Mouse (Mus musculus): ENCODE results near the gene Cdc14a. TPM values are rescaled to one million over a fixed set of nuclear protein-coding genes. Genes with fewer than 3 reads are reported as not detected.

Gene Cdc14a
- total and polyA plus RNA-seq, 3 experiments, result 2.6 to 5.9 TPM; not detected in 1

DNA sequence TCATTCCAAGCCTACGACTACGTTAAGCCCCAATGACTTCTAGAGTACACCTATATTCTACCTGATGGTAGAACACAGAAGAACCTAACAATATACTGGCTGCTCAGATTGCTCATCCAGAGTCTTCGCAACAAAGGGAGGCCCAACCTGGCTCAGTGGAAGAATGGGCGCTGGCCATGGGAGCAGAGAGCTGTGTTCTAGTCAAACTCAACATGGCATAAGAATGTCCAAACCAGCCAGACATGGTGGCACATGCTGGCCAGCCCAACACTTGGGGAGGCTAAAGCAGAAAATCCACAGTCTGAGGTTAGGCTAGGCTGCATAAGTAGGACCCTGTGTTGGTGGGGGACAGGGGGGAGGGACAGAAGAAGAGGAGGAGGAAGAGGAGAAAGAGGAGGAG lies 139.1 kb downstream of the Cdc14a start:
- Histone ChIP-seq H3K27ac (ENCODE audit: control insufficient read depth, low read depth, low read length) (no peak overlapping the region), H3K9me3 (replicated peaks; ENCODE audit: insufficient read depth, low read length) (no peaks in the 10 kb centered on the region), H3K27me3 (ENCODE audit: control insufficient read depth in 1 of 2, insufficient read depth in 2 of 2, low read length in 2 of 2) (no peaks in the 10 kb centered on the region), H3K79me2 (ENCODE audit: control insufficient read depth, insufficient read depth, low read length, poor library complexity) (no peaks in the 10 kb centered on the region), H3K4me3 (ENCODE audit: control insufficient read depth in 1 of 2, insufficient read depth in 1 of 2, low read depth in 2 of 2, low read length in 2 of 2) (no peak overlapping the region), H3K36me3 (ENCODE audit: control insufficient read depth in 1 of 2, insufficient read depth in 2 of 2, low read length in 2 of 2) (no peaks in the 10 kb centered on the region), H3K9ac (ENCODE audit: control insufficient read depth, low read depth, low read length, poor library complexity, severe bottlenecking) (no peak overlapping the region), H3K4me1 (ENCODE audit: control insufficient read depth in 1 of 2, insufficient read depth in 2 of 2, low read length in 2 of 2) (no peaks in the 10 kb centered on the region)
- TF ChIP-seq MXI1 (IDR thresholded peaks at IDR 0.05; ENCODE audit: low read depth, low read length), result no peak
- no peak for TF ChIP-seq CHD2 (IDR thresholded peaks at IDR 0.05; ENCODE audit: low read length)
- TF ChIP-seq RAD21 (IDR thresholded peaks at IDR 0.05; ENCODE audit: low read depth, low read length), result no peak
- no peak for TF ChIP-seq TAL1 (IDR thresholded peaks at IDR 0.05; ENCODE audit: low read length)
- DNase-seq (ENCODE audit: low read depth, low spot score), result no peak

GRCm38 (mm10) chr3:116283996-116284395 lies 139.8 kb downstream of the Cdc14a start:
- DNase-seq (ENCODE audit: low read depth, low spot score), result no peak
- TF ChIP-seq NRF1 (IDR thresholded peaks at IDR 0.05; ENCODE audit: insufficient read depth, low read depth, low read length, poor library complexity, severe bottlenecking) (no peak), TCF12 (IDR thresholded peaks at IDR 0.05; ENCODE audit: low read depth, low read length) (no peak), GABPA (IDR thresholded peaks at IDR 0.05; ENCODE audit: low read depth, low read length) (no peak), MAZ (IDR thresholded peaks at IDR 0.05; ENCODE audit: low read depth, low read length) (no peak), USF1 (IDR thresholded peaks at IDR 0.05; ENCODE audit: low read depth, low read length) (no peak), CHD2 (IDR thresholded peaks at IDR 0.05; ENCODE audit: low read length) (no peak), MXI1 (IDR thresholded peaks at IDR 0.05; ENCODE audit: low read depth, low read length) (no peak), RAD21 (IDR thresholded peaks at IDR 0.05; ENCODE audit: low read depth, low read length) (no peak), ZNF384 (IDR thresholded peaks at IDR 0.05; ENCODE audit: low read depth, low read length) (no peak), ZC3H11A (IDR thresholded peaks at IDR 0.05; ENCODE audit: low read depth, low read length) (no peak), ZKSCAN1 (IDR thresholded peaks at IDR 0.05; ENCODE audit: low read depth, low read length) (no peak), E2F4 (IDR thresholded peaks at IDR 0.05; ENCODE audit: borderline replicate concordance, low read depth, low read length) (no peak), BHLHE40 (IDR thresholded peaks at IDR 0.05; ENCODE audit: borderline replicate concordance, low read depth, low read length) (no peak), MYC (IDR thresholded peaks at IDR 0.05; ENCODE audit: low read depth, low read length) (no peak)
- H3K4me1 ChIP-seq (ENCODE audit: control insufficient read depth in 1 of 2, insufficient read depth in 2 of 2, low read length in 2 of 2), result no peaks in the 10 kb centered on the region
- H3K9me3 ChIP-seq (replicated peaks; ENCODE audit: insufficient read depth, low read length), result no peaks in the 10 kb centered on the region
- H3K4me3 ChIP-seq (ENCODE audit: control insufficient read depth in 1 of 2, insufficient read depth in 1 of 2, low read depth in 2 of 2, low read length in 2 of 2), result no peak overlapping the region
- no peak overlapping the region for H3K27ac ChIP-seq (ENCODE audit: control insufficient read depth, low read depth, low read length)
- H3K9ac ChIP-seq (ENCODE audit: control insufficient read depth, low read depth, low read length, poor library complexity, severe bottlenecking), result no peak overlapping the region
- H3K36me3 ChIP-seq (ENCODE audit: control insufficient read depth in 1 of 2, insufficient read depth in 2 of 2, low read length in 2 of 2), result no peaks in the 10 kb centered on the region
- no peaks in the 10 kb centered on the region for H3K27me3 ChIP-seq (ENCODE audit: control insufficient read depth in 1 of 2, insufficient read depth in 2 of 2, low read length in 2 of 2)
- no peaks in the 10 kb centered on the region for H3K79me2 ChIP-seq (ENCODE audit: control insufficient read depth, insufficient read depth, low read length, poor library complexity)

DNA sequence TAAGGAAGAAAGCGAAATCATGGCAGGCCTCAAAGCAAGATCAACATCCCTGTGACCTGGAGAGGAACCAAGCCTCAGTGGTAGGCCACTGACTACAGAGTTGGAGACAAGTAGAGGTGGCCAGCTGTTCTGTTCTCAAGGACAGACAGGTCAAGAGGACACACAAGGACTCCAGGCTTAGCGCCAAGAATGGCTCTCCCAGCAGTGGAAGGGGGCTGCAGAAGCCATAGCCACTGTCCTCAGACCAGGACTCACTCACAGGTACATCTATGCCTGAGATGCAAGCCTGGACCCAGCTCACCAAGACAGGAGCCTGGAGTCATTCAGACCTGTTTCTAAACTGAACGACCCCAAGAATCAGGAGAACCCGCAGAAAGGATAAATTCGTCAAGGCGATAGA lies 142.2 kb downstream of the Cdc14a start:
- Histone ChIP-seq H3K9me3 (replicated peaks; ENCODE audit: insufficient read depth, low read length) (no peaks in the 10 kb centered on the region), H3K4me3 (ENCODE audit: control insufficient read depth in 1 of 2, insufficient read depth in 1 of 2, low read depth in 2 of 2, low read length in 2 of 2) (no peak overlapping the region), H3K9ac (ENCODE audit: control insufficient read depth, low read depth, low read length, poor library complexity, severe bottlenecking) (no peak overlapping the region), H3K27ac (ENCODE audit: control insufficient read depth, low read depth, low read length) (no peak overlapping the region), H3K27me3 (ENCODE audit: control insufficient read depth in 1 of 2, insufficient read depth in 2 of 2, low read length in 2 of 2) (no peaks in the 10 kb centered on the region), H3K4me1 (ENCODE audit: control insufficient read depth in 1 of 2, insufficient read depth in 2 of 2, low read length in 2 of 2) (no peaks in the 10 kb centered on the region), H3K79me2 (ENCODE audit: control insufficient read depth, insufficient read depth, low read length, poor library complexity) (no peaks in the 10 kb centered on the region), H3K36me3 (ENCODE audit: control insufficient read depth in 1 of 2, insufficient read depth in 2 of 2, low read length in 2 of 2) (no peaks in the 10 kb centered on the region)
- no peak for DNase-seq (ENCODE audit: low read depth, low spot score)
- TF ChIP-seq MAFK (IDR thresholded peaks at IDR 0.05; ENCODE audit: borderline replicate concordance, low read depth, low read length), result no peak
- TF ChIP-seq BHLHE40 (IDR thresholded peaks at IDR 0.05; ENCODE audit: borderline replicate concordance, low read depth, low read length), result no peak
- no peak for TF ChIP-seq RCOR1 (IDR thresholded peaks at IDR 0.05; ENCODE audit: low read depth, low read length)
- TF ChIP-seq POLR2AphosphoS5 (IDR thresholded peaks at IDR 0.05; ENCODE audit: borderline replicate concordance, low read depth, low read length), result no peak
- TF ChIP-seq ETS1 (IDR thresholded peaks at IDR 0.05; ENCODE audit: low read depth, low read length), result no peak
- TF ChIP-seq UBTF (IDR thresholded peaks at IDR 0.05; ENCODE audit: borderline replicate concordance, insufficient read depth, low read depth, low read length), result no peak
- no peak for TF ChIP-seq ZC3H11A (IDR thresholded peaks at IDR 0.05; ENCODE audit: low read depth, low read length)
- TF ChIP-seq USF1 (IDR thresholded peaks at IDR 0.05; ENCODE audit: low read depth, low read length), result no peak
- TF ChIP-seq CTCF (IDR thresholded peaks at IDR 0.05 in 2 of 3, conservative IDR thresholded peaks at IDR 0.05 in 1 of 3; ENCODE audit: control insufficient read depth in 1 of 3, insufficient read depth in 1 of 3, low read depth in 2 of 3, low read length in 3 of 3, poor library complexity in 1 of 3, severe bottlenecking in 1 of 3), result no peak
- TF ChIP-seq NRF1 (IDR thresholded peaks at IDR 0.05; ENCODE audit: insufficient read depth, low read depth, low read length, poor library complexity, severe bottlenecking), result no peak
- TF ChIP-seq SIN3A (IDR thresholded peaks at IDR 0.05; ENCODE audit: low read length), result no peak
- no peak for TF ChIP-seq GATA1 (IDR thresholded peaks at IDR 0.05; ENCODE audit: low read depth, low read length)
- TF ChIP-seq CHD1 (IDR thresholded peaks at IDR 0.05; ENCODE audit: low read depth, low read length), result no peak
- no peak for TF ChIP-seq USF2 (IDR thresholded peaks at IDR 0.05; ENCODE audit: borderline replicate concordance in 1 of 2, insufficient read depth in 1 of 2, low read depth in 1 of 2, low read length in 2 of 2)
- TF ChIP-seq GABPA (IDR thresholded peaks at IDR 0.05; ENCODE audit: low read depth, low read length), result no peak
- no peak for TF ChIP-seq TAL1 (IDR thresholded peaks at IDR 0.05; ENCODE audit: low read length)
